Mouse (Mus musculus): ENCODE results near the gene C1qtnf2. TPM values are rescaled to one million over a fixed set of nuclear protein-coding genes. Genes with fewer than 3 reads are reported as not detected.
A peak's percentile ranks its signal among the peaks of the same experiment; 100 is the strongest.

Gene C1qtnf2
- 4.2 and 6.7 TPM in 2 replicates for total RNA-seq (2021)
- long read RNA-seq, transcript C1qtnf2-201 (4 exons, 1,211 nt): major isoform, 7 of 8 reads
- long read RNA-seq, partial matches to known transcripts: 0 of 8 reads
- long read RNA-seq, other reads (novel, unspliced or antisense): 1 of 8 reads

GRCm38 (mm10) chr11:43474225-43474774 lies at the start of gene C1qtnf2:
C1qtnf2 (plus strand) TSS chr11:43474276.
- DNase-seq: peak; percentile 59

GRCm38 (mm10) chr11:43424386-43424785 lies 49.7 kb upstream of the C1qtnf2 start:
- DNase-seq: no peak

- DNase-seq: no peak
Observed at GRCm38 (mm10) chr11:43425166-43425709, 48.8 kb upstream of the C1qtnf2 start.

GRCm38 (mm10) chr11:43425824-43426413 lies 48.2 kb upstream of the C1qtnf2 start, which contains the start of gene Pttg1:
Pttg1 (minus strand) TSS chr11:43426251.
- DNase-seq: peak; percentile 79

GRCm38 (mm10) chr11:43426414-43426884 lies 47.6 kb upstream of the C1qtnf2 start:
- DNase-seq: no peak

- DNase-seq: peak; percentile 74
Observed at GRCm38 (mm10) chr11:43433254-43434023, 40.6 kb upstream of the C1qtnf2 start, which contains the start of gene Slu7. Slu7 (plus strand) TSS chr11:43433744.

- DNase-seq: no peak
Observed at GRCm38 (mm10) chr11:43434024-43434407, 40.1 kb upstream of the C1qtnf2 start.

GRCm38 (mm10) chr11:43441121-43441520 lies 33.0 kb upstream of the C1qtnf2 start:
- no peak for DNase-seq

GRCm38 (mm10) chr11:43443183-43443582 lies 30.9 kb upstream of the C1qtnf2 start:
- no peak for DNase-seq

GRCm38 (mm10) chr11:43449916-43450315 lies 24.2 kb upstream of the C1qtnf2 start:
- DNase-seq: no peak

GRCm38 (mm10) chr11:43451322-43451721 lies 22.8 kb upstream of the C1qtnf2 start:
- DNase-seq: no peak

GRCm38 (mm10) chr11:43452266-43452665 lies 21.8 kb upstream of the C1qtnf2 start:
- no peak for DNase-seq

- DNase-seq: no peak
Observed at GRCm38 (mm10) chr11:43463204-43463603, 10.9 kb upstream of the C1qtnf2 start.

- DNase-seq: no peak
Observed at GRCm38 (mm10) chr11:43470118-43470517, 4.0 kb upstream of the C1qtnf2 start.

GRCm38 (mm10) chr11:43470881-43471820 lies 2.9 kb upstream of the C1qtnf2 start:
- DNase-seq: no peak

GRCm38 (mm10) chr11:43473115-43473514 lies 961 bp upstream of the C1qtnf2 start:
- DNase-seq: no peak

- DNase-seq: no peak
Observed at GRCm38 (mm10) chr11:43473635-43474224, 346 bp upstream of the C1qtnf2 start.

- no peak for DNase-seq
Observed at GRCm38 (mm10) chr11:43479376-43479775, 5.3 kb downstream of the C1qtnf2 start.

- DNase-seq: no peak
Observed at GRCm38 (mm10) chr11:43480561-43480960, 6.5 kb downstream of the C1qtnf2 start.

GRCm38 (mm10) chr11:43481672-43482522 lies 7.8 kb downstream of the C1qtnf2 start:
- DNase-seq: no peak
